Mouse (Mus musculus) erythroblast, embryonic 14.5 days (primary cell): ENCODE results near the gene Gm5475. TPM values are rescaled to one million over a fixed set of nuclear protein-coding genes. Genes with fewer than 3 reads are reported as not detected.
A peak's percentile ranks its signal among the peaks of the same experiment; 100 is the strongest.

ENCODE experiments used
- H3K27me3 ChIP-seq: 2 replicates; pipeline ENCODE4 v1.6.1; 2012; ENCODE audit warnings: inconsistent platforms; ENCODE audit not compliant: control insufficient read depth
- H3K36me3 ChIP-seq: 2 replicates; pipeline ENCODE4 v1.6.1; 2012; ENCODE audit warnings: mild to moderate bottlenecking, inconsistent platforms; ENCODE audit not compliant: control insufficient read depth
- H3K4me1 ChIP-seq: 2 replicates; pipeline ENCODE4 v1.6.1; 2012; ENCODE audit warnings: inconsistent platforms; ENCODE audit not compliant: control insufficient read depth
- H3K4me3 ChIP-seq: replicated peaks from 2 replicates; pipeline ENCODE3; 2012; ENCODE audit warnings: moderate library complexity, mild to moderate bottlenecking, inconsistent platforms
- H3K9me3 ChIP-seq: 2 replicates; pipeline ENCODE4 v1.6.1; 2012; ENCODE audit warnings: low read length, inconsistent platforms, mixed read lengths; ENCODE audit not compliant: control insufficient read depth
- GATA1 ChIP-seq: IDR thresholded peaks from 2 replicates; pipeline ENCODE4 v1.6.1; 2012; ENCODE audit warnings: low read length, inconsistent platforms, mixed read lengths
- TAL1 ChIP-seq: IDR thresholded peaks from 3 replicates; pipeline ENCODE4 v1.6.1; 2012; ENCODE audit warnings: low read length, inconsistent platforms, mixed read lengths
- polyA plus RNA-seq: library from polyadenylated mRNA; stranded (reverse); fragments of >175 nt; gene quantifications from 2 replicates; pipeline ENCODE4 v1.2.3, GENCODE M21; 2012

The Gm5475 gene
- polyA plus RNA-seq, 1 experiment, result not detected

DNA sequence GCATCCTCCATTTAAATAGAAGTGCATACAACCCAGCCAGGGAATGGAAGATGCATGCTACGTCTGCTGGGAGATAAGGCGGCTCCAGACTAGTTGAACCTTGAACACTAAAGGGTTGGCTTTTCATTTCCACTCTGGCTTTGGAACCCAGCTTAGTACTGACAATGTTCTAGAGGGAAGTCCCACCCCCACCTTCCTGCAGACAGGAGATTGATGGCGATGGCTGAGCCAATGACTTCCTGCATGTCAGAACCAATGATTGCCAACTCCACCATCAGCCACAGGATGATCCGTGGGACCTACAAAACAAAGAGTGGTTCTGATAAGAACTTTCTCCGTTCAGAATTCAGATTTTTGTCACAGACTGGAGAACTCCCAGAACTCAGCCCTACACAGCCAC lies 15.9 kb upstream of the Gm5475 start:
- no peaks in the 10 kb centered on the region; the same call in 1 of the 2 replicates for H3K9me3 ChIP-seq
- TF ChIP-seq TAL1 (no peak), GATA1 (no peak)
- H3K27me3 ChIP-seq, result no peaks in the 10 kb centered on the region
- no peak overlapping the region for H3K4me3 ChIP-seq
- H3K36me3 ChIP-seq, result peaks cover 100% of the 10 kb centered on the region
- H3K4me1 ChIP-seq, result peaks cover 65% of the 10 kb centered on the region

DNA sequence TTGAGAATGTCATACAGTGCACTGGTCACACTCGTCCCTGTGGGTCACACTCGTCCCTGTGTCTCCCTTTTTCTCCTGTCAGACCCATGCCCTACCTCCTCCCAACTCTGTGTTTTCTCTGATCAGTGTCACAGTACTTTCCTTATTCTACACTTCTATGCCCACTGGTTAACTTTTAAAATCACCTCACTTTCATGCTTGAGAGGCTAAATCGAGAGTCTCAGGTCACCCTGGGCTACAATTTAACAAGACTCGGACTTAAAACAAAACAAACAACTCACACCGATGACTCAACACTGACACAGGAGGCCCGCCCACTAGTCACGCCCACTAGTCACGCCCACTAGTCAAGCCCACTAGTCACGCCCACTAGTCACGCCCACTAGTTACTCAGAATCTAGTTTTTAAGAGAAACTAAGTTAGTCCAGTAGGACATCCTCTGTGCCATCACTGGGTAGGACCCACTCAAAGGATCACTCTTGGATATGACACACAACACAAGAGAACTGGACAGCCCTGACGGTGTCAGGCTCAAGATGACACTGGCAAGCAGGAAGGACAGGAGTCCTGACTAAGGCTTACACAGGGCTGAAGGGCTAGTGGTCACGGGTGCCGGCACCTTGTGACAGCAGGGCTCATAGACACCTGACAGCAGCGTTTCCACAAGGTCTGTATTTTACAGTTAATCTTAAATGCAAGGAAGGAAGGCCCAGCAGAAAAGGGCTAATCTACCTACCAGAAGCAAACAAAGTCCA lies 10.9 kb upstream of the Gm5475 start:
- Histone ChIP-seq H3K4me3 (peak overlapping the region; percentile 47), H3K9me3 (peaks cover 2% of the 10 kb centered on the region; the same call in 1 of the 2 replicates), H3K4me1 (peaks cover 75% of the 10 kb centered on the region), H3K36me3 (peaks cover 99% of the 10 kb centered on the region), H3K27me3 (no peaks in the 10 kb centered on the region)
- TF ChIP-seq TAL1, result no peak
- no peak for TF ChIP-seq GATA1

DNA sequence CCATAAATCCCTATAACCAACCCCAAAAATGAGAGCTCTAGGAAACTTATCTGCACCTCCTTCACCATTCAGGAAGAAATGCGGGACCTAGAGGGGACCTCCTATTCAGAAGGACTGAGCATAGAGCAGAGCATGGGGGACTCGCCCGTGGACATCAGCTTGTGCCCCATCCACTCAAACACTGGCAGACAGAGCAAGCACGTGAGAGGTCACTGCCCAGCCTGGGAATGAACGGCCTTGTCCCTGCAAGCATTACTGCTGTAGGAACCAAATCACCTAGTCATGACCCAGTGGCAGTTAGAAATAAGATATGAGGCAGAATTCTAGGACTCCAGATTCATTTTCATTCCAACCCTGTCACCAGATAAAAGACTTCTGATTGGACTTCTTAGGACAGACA lies 10.2 kb upstream of the Gm5475 start:
- TF ChIP-seq GATA1 (no peak), TAL1 (no peak)
- H3K4me1 ChIP-seq, result peaks cover 80% of the 10 kb centered on the region

DNA sequence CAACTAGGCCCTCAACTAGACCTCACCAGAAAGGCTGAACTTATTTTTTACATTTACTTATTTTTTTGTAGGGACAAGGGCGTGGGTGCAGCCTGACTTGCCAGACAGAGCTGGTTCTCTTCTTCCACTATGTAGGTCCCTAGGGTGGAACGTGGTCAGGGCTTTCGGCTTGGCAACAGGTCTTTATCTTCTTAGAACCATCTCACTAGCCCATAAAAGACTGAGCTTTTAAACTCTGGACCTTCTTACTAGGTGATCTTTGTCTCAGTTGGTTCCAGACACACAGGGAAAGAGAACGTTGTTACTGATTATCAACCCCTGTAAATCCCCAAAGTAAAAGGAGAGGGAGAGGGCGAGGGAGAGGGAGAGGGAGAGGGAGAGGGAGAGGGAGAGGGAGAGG lies 8.6 kb upstream of the Gm5475 start:
- H3K4me1 ChIP-seq, result peaks cover 87% of the 10 kb centered on the region
- peaks cover 99% of the 10 kb centered on the region for H3K36me3 ChIP-seq
- no peak for TF ChIP-seq GATA1
- no peak for TF ChIP-seq TAL1

More for the DNA sequence above, 10.2 kb upstream of the Gm5475 start:
- Histone ChIP-seq H3K27me3 (no peaks in the 10 kb centered on the region), H3K4me3 (no peak overlapping the region), H3K36me3 (peaks cover 99% of the 10 kb centered on the region), H3K9me3 (peaks cover 2% of the 10 kb centered on the region; the same call in 1 of the 2 replicates)

DNA sequence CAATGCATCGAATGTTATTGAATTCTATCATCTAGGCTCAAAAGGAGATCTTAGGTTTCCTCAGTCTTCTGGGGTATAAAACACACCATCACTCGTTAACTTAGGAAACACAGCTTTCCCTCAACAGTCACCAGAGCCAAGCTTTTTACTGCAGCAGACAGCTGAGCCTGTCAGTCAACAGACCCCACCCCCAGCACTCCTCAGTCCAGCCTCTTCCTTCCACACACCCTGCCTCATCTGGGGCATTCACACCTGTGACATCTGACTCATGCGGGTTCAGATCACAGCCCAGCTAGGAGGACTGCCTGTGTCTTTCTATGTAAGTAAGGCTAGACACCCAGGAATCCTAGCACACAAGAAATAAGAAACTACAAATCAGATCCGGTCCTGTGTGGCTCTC lies 7.9 kb upstream of the Gm5475 start:
- no peaks in the 10 kb centered on the region for H3K27me3 ChIP-seq
- no peak overlapping the region for H3K4me3 ChIP-seq
- TF ChIP-seq TAL1 (no peak), GATA1 (no peak)
- H3K9me3 ChIP-seq, result peaks cover 2% of the 10 kb centered on the region; the same call in 1 of the 2 replicates
- H3K4me1 ChIP-seq, result peaks cover 91% of the 10 kb centered on the region
- peaks cover 98% of the 10 kb centered on the region for H3K36me3 ChIP-seq

More for the DNA sequence above, 8.6 kb upstream of the Gm5475 start:
- Histone ChIP-seq H3K27me3 (no peaks in the 10 kb centered on the region), H3K9me3 (peaks cover 2% of the 10 kb centered on the region; the same call in 1 of the 2 replicates), H3K4me3 (no peak overlapping the region)

DNA sequence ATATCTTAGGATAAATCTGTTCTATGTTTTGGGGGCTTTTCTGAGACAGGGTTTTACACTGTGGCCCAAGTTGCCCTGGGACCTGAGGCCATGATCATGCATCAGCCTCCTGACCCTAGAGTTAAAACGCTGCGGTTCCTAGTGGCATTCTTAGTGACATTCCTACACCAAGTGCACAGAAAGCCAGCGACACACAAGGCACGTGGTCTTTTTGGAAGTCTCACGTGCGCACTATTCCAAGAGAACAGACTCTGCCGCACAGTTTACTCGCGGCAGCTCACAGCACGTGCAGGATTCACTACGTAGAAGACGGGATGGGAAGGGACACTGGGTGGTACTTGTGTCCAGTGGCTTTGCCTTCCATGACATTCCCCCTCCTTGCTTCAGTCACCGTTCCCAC lies 7.0 kb upstream of the Gm5475 start:
- TF ChIP-seq TAL1 (no peak), GATA1 (no peak)
- Histone ChIP-seq H3K27me3 (no peaks in the 10 kb centered on the region), H3K9me3 (peaks cover 2% of the 10 kb centered on the region; the same call in 1 of the 2 replicates), H3K4me3 (no peak overlapping the region), H3K4me1 (peaks cover 98% of the 10 kb centered on the region), H3K36me3 (peaks cover 94% of the 10 kb centered on the region)

DNA sequence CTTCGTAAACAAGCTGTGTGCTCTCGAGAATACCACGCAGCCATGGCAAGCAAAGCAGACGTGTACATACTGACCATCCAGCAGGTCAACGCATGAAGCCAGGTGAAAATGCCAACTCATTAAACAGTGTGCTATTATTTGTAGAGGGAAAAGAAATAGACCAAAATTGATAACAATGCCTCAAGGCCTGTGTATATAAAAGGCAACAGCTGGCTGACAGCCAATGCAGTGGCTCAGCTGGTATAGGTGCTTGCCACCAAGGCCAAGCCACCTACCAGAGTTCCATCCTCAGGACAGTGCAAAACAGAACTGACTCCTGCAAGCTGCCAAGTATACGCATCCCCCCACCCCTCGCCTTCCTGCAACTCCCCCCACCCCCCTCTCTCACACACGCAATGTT lies 6.3 kb upstream of the Gm5475 start:
- Histone ChIP-seq H3K4me1 (peaks cover 98% of the 10 kb centered on the region), H3K27me3 (no peaks in the 10 kb centered on the region), H3K36me3 (peaks cover 93% of the 10 kb centered on the region), H3K4me3 (no peak overlapping the region), H3K9me3 (peaks cover 2% of the 10 kb centered on the region; the same call in 1 of the 2 replicates)
- no peak for TF ChIP-seq GATA1
- TF ChIP-seq TAL1, result no peak

DNA sequence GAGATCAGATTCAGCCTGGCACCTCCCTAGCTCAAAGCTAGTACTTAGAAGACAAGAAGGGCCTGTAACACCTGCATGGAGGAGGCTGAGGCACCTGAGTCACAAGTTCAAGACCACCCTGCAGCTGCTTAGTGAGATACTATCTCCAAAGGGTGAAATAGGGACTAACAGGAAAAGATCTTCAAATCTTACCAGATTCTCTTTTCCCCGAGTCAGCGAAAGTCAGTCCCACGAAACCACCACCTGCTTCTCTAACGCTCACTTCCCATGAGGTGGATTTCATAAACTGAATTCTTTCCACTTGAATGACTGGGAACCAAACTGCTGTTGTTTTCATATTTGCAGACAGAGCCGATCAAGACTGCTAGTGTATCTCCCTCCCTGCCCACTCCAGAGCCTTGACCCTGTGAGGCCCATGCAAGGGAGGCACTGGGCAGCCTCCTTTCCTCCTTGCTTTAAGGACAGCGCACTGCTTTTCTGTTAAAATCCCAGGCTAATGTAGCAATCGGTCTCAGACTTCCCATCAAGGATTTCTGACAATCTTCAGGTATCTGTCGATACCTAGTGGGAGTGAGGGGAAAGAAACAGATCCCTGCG lies 4.0 kb upstream of the Gm5475 start:
- no peaks in the 10 kb centered on the region for H3K9me3 ChIP-seq
- peaks cover 81% of the 10 kb centered on the region for H3K36me3 ChIP-seq
- no peaks in the 10 kb centered on the region for H3K27me3 ChIP-seq
- H3K4me3 ChIP-seq, result peak overlapping the region; percentile 93
- peaks cover 87% of the 10 kb centered on the region for H3K4me1 ChIP-seq
- TF ChIP-seq TAL1 (no peak), GATA1 (no peak)

DNA sequence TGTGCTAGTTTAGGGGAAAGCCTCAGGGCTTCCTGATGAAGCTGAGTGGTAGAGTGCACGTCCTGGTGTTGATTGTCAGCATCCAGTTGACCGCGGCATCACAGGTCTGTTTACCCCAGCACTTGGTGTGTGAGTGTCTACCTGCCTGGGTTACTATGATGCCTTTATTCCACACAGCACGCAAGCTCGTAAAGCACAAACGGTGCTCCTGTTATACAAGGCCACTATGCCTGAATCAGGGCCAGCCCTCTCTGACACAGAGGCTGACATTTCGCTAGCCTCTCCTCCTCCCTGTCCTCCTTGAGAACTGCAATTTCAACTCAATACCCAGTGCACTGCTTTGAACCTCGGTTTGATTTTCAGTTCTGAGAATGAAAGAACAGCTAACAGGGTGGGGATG lies 2.6 kb upstream of the Gm5475 start:
- Histone ChIP-seq H3K27me3 (peaks cover 11% of the 10 kb centered on the region), H3K9me3 (no peaks in the 10 kb centered on the region), H3K36me3 (peaks cover 67% of the 10 kb centered on the region), H3K4me3 (peak overlapping the region; percentile 93), H3K4me1 (peaks cover 87% of the 10 kb centered on the region)
- TF ChIP-seq TAL1 (no peak), GATA1 (no peak)
